Mouse (Mus musculus) gastrocnemius, postnatal 10 days (tissue): ENCODE measurements around the gene Mmrn2. TPM values are rescaled to one million over a fixed set of nuclear protein-coding genes. Genes with fewer than 3 reads are reported as not detected.

Experiments used
- DNase-seq: peaks from one replicate; pipeline ENCODE4 v3.0.0; 2021; ENCODE audit warnings: mixed read lengths
- long read RNA-seq, 2 experiments: library from polyadenylated mRNA; stranded (forward); transcript quantifications; one replicate each; pipeline ENCODE4 v2.0.0; 2021
- total RNA-seq, 2 experiments: library from RNA; stranded (reverse); gene quantifications; 2 replicates each; pipeline ENCODE4 v1.2.3; 2021

The Mmrn2 gene
- 10 to 100 TPM; 16.7 to 18.7 TPM for total RNA-seq
- long read RNA-seq, experiment 1, transcript Mmrn2-201 (7 exons, 3,974 nt) = major isoform, 17 of 28 reads
- long read RNA-seq, experiment 1, partial matches to known transcripts = 6 of 28 reads
- long read RNA-seq, experiment 1, other reads (novel, unspliced or antisense) = 5 of 28 reads
- long read RNA-seq, experiment 2, transcript Mmrn2-201 (7 exons, 3,974 nt) = major isoform, 14 of 21 reads
- long read RNA-seq, experiment 2, partial matches to known transcripts = 4 of 21 reads
- long read RNA-seq, experiment 2, other reads (novel, unspliced or antisense) = 3 of 21 reads

DNA sequence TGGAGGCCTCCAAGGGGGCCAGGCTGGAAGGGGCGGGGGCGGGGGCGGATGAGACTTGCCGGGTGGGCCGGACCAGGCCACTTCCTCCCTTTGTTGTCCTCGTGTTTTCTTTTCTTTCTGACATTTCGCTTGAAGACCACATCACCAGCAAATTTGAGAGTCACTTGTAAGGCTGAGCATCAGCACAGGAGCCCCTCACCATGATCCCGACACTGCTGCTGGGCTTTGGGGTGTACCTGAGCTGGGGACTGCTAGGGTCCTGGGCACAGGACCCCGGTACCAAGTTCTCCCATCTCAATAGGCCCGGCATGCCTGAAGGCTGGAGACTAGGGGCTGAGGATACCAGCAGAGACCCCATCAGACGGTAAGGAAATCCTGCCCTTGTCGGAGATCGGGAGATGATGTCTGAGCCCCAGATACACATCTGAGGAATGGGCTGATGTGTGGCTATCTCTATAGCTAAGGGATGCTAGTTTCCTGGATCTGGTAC, at the start of gene Mmrn2:
Mmrn2 (plus strand) TSS at position 51 of the 490 bp plus-strand sequence.
- no peak for DNase-seq

DNA sequence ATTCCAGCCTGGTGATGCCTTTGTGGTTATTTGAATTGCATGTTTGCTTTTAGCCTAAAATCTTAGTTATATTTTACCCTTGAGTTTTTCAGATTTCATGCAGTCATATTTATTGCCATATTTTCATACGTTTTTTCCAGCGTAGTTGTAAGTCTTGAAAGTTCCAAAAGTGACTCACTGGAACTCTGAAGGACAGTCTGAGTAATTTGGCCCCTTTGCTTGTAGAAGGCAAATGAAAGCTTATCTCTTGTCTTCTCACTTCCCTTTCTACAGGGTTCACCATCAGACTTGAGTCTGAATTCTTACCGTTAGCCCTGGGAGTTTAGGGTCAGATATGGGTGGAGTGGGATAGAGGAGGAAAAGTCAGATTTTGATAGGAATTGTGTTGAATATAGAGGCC, 48.7 kb upstream of the Mmrn2 start:
- DNase-seq = no peak

DNA sequence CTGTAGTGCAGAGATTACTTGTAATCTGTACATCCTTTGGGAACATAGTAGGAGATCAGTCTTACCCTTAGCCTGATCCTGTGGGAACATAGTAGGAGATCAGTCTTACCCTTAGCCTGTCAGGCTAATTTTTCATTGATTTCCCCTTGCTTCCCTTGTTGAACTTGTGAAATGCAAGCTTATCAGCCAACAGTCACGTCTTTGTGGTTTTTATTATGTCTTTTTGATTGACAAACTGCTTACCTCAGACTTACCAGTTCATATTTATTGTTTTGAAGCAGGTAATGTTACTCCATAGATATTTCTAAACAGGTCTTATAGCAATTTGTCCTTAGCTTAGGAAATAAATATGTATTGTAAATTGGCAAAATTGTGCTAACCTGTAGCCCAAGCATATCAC, 47.6 kb upstream of the Mmrn2 start:
- DNase-seq = no peak

DNA sequence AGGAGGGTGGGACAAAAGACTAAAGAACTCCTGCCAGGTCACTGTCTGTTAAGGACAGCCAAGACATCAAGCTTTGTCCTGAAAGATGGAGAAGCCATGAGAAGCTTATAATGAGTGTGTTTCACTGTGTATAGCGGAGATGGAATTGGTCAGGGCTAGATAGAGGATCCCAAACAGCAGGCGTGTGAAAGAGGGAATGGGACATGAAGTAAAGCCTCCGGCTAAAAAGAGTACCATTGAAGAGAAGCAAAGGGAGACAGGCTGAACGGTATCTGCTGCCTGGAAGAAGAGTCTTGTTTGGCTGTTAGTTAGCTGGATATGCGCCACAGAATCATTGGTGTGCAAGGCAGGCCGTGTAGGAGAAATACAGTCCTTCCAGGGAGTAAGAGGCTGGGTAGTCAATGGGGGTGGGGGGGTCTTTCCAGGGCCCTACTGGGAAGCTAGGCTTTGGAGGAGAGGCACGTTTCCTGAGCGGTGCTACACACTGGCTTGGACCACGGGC, 44.6 kb upstream of the Mmrn2 start:
- no peak for DNase-seq

DNA sequence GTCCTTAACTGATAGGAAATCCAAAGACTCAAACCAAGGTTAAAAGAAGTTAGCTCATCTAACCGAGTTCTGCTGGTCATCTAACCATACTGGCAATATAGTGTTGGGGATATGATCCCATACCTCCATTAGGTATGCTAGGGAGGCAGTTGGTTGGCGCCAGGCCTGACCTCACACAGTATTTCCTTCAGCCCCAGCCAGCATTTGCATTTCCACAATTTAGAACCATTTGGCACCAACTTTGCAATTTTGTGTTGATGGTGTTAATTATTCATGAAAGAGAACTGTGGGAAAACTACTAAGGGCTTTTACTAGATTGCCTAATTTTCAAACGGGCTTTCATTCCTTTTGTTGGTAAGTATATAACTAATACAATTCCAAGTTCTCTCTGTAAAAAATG, 43.4 kb upstream of the Mmrn2 start:
- DNase-seq = no peak

DNA sequence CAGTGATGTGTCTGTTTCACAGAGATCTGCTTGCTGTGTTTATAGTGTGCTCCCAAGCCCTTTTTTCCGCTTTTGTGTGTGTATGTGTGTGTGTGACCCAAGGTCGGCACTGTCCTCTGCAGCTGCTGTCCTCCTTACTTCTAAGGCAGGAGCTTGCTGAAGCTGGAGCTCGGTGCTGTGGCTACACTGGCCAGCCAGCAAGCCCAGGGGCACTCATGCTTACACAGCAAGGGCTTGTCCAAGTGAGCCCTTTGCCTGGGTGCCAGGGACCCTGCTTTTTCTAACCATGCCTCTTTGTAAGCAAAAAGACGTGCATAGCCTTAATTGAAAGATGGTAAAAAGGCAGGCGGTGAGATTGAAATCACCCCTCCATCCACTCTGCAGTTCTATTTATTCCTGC, 42.8 kb upstream of the Mmrn2 start:
- no peak for DNase-seq

DNA sequence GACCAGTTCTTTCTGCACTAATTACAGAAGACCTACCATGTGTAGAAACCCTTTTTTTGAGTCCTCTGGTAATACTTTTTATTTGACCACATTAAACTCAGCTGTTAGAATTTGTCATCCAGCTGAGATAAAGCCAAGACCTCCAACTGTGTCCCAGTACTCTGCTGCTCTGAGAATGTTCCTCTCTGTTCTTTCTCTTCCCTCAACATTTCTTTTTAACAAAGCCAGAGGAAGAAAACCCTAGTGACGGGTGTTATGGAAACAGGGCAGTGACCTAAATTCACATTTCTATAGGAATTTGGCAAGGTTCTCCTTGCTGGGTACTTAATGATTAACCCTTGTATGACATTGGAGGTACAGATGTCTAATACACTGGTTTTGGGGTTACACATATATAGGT, 35.8 kb upstream of the Mmrn2 start:
- no peak for DNase-seq

DNA sequence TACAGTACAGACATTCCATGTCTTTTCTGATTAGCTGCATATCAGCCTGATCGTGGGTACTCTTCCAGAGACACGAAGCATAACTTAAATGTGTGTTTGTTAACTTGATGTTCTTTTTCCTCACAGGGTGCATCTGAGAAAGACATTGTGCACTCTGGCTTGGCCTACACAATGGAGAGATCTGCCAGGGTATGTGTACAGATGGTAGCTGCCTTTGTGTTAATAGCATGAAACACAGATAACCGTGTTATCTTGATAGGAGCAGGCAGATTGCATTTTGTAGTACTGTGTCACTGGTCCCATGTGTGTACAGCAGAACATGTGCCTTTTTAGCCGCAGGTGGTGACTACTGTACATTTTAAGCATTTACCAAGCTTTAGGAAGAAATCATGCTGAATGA, 33.3 kb upstream of the Mmrn2 start:
- DNase-seq = no peak

DNA sequence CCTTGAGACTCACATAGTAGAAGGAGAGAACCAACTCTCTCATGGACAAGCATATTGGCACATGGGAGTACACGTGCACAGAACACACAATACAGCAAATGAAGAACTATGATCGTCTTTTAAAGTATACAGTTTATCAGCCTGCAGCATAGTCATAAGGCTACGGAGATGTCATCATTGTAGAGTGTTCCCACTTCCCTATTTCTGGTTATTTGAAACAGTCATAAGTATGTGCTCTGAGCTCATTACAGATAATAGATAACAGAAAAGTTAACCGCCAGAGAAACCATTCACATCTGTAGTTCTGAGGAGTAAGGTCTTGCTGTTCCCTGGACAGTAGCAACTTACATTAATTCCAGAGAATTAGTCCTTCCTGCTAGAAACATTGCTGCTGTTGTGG, 32.2 kb upstream of the Mmrn2 start:
- DNase-seq = no peak

DNA sequence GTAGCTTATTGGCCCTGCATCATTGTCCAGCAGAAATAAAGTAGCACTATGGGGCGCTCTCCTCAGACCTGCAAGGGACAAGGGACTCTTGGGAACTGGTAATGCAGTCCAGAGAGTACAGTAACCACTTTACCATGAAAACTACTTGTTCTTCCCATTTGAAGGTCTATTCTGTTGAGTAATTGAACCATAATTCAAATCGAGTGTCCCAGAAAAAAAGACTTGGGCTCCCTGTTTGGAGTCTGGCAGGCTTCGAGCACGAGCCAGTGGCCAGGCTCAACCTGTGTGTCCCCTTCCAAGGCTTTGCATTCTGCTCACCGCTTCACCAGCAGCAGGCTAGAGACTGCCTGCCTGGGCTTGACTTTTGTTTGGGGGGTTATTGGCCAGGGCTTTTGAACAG, 30.9 kb upstream of the Mmrn2 start:
- DNase-seq = no peak

DNA sequence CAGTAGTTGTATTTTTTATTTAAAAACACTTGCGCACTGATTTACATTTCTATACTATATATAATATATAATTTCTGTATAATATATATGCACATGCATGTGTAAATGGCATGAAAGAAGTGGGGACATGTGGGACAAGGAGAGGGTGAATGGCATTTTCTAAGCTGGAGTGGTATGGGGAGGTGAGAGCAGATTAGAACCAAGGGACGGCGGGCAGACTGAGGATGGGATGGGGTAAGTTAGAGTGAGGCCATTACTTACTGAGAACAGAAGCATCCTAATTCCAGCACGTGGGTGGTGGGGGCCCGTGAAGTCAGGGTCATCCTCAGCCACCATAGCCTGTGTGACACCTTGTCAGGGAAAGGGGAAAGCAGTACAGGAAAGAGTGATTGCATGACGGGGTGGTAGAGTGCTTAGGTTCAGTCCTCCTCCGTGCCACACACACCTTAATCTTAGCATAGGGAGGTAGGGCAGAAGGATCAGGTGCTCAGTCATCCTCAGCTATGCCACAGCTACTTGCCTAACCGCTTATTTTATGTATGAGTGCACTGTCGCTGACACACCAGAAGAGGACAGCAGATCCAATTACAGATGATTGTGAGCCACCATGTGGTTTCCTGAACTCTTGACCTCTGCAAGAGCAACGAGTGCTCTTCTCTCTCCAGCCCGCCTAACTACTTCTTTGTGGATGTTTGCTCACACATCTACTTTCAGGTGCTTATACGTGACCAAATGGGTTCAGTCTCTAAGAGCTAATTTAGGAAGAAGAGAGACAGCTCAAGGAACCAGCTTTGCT, 29.3 kb upstream of the Mmrn2 start:
- no peak for DNase-seq

DNA sequence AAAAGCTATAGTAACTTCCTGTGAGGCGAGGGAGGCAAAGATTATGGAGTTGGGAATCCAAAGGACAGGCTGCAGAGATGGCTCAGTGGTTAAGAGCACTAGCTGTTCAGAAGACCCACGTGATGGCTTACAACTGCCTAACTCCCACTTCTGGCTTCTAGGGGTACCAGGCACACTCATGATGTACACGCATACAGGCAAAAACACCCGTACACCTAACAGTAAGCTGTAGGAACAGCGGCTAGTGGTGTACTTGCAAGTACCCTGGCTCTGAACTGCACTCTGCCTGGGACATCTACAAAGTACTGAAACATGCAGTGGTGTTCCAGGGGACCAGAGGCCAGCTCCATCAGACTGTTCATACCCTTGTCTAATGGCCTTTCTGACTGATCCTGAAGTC, 28.2 kb upstream of the Mmrn2 start:
- no peak for DNase-seq

DNA sequence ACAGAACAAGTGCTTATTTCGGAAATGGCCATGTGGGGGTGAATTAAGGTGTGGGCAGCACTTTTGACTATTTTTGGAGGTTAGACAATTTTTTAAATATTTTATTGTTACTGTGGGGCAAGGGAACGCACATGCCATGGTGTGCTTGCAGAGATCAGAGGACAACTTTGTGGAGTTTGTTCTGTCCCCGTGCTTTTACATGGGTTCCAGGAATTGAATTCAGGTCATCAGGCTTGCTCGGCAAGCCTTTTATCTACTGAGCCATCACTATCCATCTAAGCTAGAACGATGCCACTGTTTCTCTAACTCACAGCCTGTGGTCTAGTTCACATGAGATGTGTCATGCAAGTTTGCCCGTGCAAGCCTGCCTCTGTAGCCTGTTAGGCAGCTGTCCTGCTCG, 27.0 kb upstream of the Mmrn2 start:
- DNase-seq = no peak

DNA sequence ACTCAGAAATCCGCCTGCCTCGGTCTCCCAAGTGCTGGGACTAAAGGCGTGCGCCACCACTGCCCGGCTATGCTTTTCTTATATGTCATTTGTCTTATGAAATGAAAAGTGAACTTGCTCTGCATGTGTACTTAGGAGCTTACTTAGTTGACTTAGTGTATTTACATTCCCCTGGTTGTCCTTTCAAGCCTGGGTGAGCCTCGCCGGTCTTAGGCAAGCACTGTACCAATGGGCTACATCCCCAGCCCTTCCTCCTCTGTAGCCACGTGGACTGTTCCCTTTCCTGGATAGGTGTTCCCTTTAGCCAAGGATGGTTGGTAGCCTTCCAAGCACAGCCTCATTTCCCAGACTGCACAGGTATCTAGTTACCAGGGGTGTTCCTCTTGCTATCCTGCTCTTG, 26.3 kb upstream of the Mmrn2 start:
- no peak for DNase-seq

DNA sequence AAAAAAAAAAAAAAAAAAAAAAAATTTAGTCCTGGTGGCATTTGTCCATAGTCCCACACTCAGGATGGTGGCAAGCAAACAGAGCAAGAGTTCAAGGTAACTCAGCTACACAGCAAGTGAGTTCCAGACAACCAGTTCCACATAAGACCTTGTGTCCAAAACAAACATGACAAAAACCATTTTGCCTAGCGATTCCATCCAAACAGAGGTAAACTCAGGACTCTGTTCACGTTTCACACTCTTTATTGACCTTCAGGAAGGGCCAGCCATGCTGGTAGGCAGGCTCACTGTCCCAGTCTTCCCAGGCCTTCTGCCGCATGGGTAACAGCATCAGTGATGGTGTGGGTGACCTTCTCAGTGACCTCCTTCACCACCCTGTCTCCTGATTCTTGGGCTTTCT, 23.6 kb upstream of the Mmrn2 start:
- DNase-seq = no peak

DNA sequence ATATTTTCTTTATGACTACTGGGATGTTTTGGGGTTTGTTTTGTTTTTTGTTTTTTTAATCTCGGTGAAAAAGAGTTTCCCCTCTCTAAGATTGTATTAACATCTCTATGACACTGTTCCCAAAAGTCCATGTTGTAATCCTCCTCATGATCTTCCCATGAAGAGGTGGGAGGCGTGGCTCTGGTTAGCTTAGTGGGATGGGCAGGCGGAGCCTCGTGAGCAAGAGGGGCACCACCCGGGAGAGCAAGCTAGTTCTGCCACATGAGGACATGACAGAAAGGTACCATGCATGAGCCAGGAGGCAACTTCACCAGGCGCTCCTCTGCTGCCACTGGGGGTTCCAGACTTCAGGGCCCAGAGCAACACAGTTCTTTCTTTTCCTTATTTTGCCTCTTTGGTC, 22.7 kb upstream of the Mmrn2 start:
- DNase-seq = no peak

DNA sequence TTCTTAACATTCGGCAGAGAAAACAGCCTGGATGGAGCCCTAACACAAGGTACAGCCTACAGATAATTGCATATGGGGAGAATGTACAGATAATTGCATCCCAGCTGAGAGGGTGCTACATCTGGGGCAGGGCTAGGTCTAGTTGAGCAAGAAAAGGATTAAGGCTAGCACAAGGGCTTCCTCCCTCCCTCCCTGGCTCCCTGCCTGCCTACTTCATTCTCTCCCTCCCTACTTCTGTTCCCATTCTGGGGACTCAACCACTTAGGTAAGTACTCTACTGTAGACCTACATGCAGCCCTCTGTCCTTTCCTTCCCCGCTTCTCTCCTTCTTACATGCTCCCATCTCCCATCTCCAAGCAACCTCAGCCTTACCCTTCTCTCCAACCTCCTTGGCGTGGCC, 21.9 kb upstream of the Mmrn2 start:
- no peak for DNase-seq

DNA sequence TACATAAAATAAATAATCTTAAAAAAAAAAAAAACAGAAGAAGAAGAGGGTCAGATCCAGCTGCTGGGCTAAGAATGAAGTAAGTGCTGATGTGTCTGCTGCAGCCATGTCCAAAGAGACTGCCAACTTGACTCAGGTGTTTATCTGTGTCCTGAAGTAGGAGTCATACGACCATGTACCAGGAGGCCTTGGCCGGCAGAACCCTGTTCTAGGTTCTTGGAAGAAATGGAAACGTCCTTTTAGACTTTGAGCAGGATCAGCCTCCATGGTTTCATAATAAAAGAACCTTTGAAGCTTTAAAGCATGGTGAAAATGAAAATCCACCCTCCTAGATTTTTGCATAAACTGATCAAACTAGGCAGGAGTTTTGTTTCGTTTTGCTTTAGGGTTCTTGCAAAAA, 20.8 kb upstream of the Mmrn2 start:
- DNase-seq = no peak

DNA sequence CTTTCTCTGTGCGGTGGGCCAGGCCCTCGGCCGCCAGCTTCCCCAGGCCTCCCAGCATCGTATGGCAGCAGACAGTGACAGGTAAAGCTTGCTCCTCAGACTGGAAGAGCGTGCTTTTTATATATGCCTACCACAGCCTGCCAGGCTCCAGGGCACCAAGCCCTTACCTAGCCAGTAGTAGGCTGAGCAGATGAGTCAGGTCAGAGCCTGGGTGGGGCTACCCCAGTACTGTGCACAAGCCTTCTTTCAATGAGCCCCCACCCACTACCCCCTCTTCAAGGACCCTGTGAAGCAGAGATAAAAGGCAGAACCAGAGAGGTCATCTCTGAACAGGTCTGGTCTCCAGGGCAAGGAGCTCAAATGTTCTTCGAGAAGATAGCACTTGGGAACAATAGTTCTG, 20.0 kb upstream of the Mmrn2 start, which contains the start of gene Fam25c:
Fam25c (minus strand) TSS at position 133 of the 400 bp plus-strand sequence.
- DNase-seq = no peak

DNA sequence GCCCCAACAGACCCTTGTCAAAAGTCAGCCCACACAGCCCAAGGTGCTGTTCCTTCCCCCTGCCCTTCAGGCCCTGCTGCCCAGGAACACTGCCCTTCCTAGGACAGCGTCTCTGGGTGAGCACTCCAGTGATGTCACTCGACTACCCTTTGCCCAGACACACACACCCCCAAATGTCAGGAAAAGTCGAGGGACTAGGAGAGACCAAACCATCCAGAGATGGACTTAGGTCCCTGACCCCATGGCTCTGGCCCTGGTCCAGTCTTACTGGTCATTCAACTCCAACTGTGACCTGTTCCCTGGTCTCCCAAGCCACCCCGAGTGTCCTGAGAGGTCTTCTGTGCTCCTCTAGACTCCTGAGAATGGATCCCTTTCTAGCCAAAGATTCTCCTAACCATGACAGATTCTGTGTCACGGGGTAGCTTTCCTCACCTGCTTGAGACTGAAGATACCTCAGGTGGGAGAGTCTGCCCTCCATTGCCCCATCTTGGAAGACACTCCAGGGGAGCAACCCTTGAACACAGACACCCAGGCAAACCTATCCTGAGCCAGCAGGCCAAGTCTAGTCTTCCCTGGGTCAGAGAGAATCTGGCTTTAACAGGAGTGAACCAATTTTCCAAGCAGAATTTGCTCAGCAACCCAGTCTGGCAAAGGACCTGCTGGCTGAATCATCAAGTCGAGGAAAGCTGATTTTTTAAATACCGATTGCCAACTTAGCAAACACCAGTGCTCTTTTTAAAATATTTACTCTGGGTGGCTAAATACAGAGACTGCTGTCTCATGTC, 17.4 kb upstream of the Mmrn2 start:
- no peak for DNase-seq

DNA sequence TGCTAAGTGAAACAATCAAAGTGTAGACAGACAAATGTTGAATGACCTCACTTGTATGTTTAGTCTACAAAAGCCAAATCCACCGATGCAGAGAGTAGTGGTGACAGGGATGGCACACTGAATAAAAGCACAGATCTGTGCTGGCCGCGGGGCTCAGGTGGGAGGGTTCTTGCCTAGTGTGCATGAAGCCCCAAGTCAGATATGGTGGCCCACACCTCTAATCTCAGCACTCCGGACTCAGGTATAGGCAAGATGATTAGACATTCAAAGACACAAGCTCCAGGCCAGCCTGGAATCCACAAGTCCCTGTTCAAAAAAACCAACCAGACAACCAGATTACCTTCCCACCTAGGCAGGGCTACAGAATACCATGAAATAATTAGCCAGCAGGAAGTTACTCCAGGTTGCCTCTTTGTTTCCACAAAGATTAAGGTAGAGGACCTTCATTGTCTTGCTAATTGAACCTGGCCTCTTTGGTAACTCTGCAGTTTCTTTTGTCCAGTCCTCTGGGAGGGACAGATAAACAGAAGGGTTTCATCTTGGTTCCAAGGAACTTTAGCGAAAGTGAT, 15.5 kb upstream of the Mmrn2 start:
- no peak for DNase-seq

DNA sequence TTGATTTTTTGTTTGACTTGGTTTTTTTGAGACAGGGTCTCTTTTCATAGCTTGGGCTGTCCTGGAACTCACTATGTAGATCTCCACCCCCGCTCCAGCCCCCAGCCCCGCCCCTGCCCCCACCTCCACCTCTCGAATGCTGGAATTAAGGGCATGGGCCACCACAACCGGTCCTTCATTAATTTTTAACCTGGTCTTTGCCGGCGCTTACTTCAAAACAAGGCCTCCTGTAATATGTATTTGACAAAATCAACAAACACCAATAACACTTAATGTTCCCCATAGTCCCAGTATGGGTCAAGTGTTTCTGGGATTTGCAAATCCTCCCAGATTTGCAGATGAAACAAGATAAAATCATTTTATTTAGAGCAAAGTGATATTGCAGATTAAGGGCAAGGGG, 15.0 kb upstream of the Mmrn2 start:
- DNase-seq = no peak
